Mouse (Mus musculus) liver, adult 2 months (tissue): ENCODE results near the gene Lpcat1. TPM values are rescaled to one million over a fixed set of nuclear protein-coding genes. Genes with fewer than 3 reads are reported as not detected.

Experiments used
- DNase-seq: peaks from one replicate; pipeline ENCODE4 v3.0.0-alpha.2; 2011; ENCODE audit warnings: low read depth, low spot score; ENCODE audit errors: extremely low read depth
- H3K27ac ChIP-seq: fragments of 200-500 bp; replicated peaks from 2 replicates; pipeline ENCODE4 v1.5.1; 2012; ENCODE audit warnings: low read depth, mild to moderate bottlenecking, control low read depth, inconsistent platforms, low read length; ENCODE audit not compliant: insufficient read depth
- H3K27me3 ChIP-seq: fragments of 200-500 bp; 2 replicates; pipeline ENCODE4 v1.6.1; 2012; ENCODE audit warnings: mild to moderate bottlenecking, moderate library complexity, low read length, inconsistent platforms; ENCODE audit not compliant: control insufficient read depth, insufficient read depth
- H3K36me3 ChIP-seq: fragments of 200-500 bp; 2 replicates; pipeline ENCODE4 v1.6.1; 2012; ENCODE audit warnings: low read length, inconsistent platforms; ENCODE audit not compliant: control insufficient read depth, insufficient read depth
- H3K4me1 ChIP-seq: fragments of 200-500 bp; 2 replicates; pipeline ENCODE4 v1.6.1; 2011; ENCODE audit warnings: low read length; ENCODE audit not compliant: control insufficient read depth, insufficient read depth
- H3K4me3 ChIP-seq: fragments of 200-500 bp; 2 replicates; pipeline ENCODE4 v1.5.1; 2011; ENCODE audit warnings: low read depth, mild to moderate bottlenecking, control low read depth, low read length, moderate library complexity; ENCODE audit not compliant: insufficient read depth
- H3K79me2 ChIP-seq: fragments of 200-500 bp; 2 replicates; pipeline ENCODE4 v1.6.1; 2012; ENCODE audit warnings: inconsistent platforms, mild to moderate bottlenecking, low read length, moderate library complexity; ENCODE audit not compliant: control insufficient read depth, insufficient read depth
- H3K9ac ChIP-seq: fragments of 200-500 bp; 2 replicates; pipeline ENCODE4 v1.6.1; 2012; ENCODE audit warnings: low read depth, mild to moderate bottlenecking, control low read depth, inconsistent platforms, low read length
- CTCF ChIP-seq: fragments of 200-500 bp; IDR thresholded peaks from 2 replicates; pipeline ENCODE4 v1.5.1; 2011; ENCODE audit warnings: low read depth, low read length, control low read depth
- POLR2A ChIP-seq: fragments of 200-500 bp; IDR thresholded peaks from 2 replicates; pipeline ENCODE4 v1.6.1; 2011; ENCODE audit warnings: low read length, control low read depth; ENCODE audit not compliant: insufficient read depth; ENCODE audit errors: extremely low read depth
- WGBS: fragments of 180-500 bp; shearing (Covaris S2); methylation state at CpG from one replicate; pipeline ENCODE4 v1.1.7; 2018; 5-methylcytosine and 5-hydroxymethylcytosine counted together
- polyA plus RNA-seq: library from polyadenylated mRNA; depleted of rRNA; stranded (reverse); fragments of >200 nt; gene quantifications from 2 replicates; pipeline ENCODE4 v1.2.3, GENCODE M21; 2012
- total RNA-seq: library from RNA; depleted of rRNA; stranded (reverse); fragments of >200 nt; gene quantifications from 2 replicates; pipeline ENCODE4 v1.2.3, GENCODE M21; 2014

The Lpcat1 gene
- total and polyA plus RNA-seq, 2 experiments = 2.2 to 2.8 TPM

GRCm38 (mm10) chr13:73509869-73510268 lies 42.9 kb downstream of the Lpcat1 start:
- no peak overlapping the region for H3K9ac ChIP-seq

GRCm38 (mm10) chr13:73512776-73513673 lies 46.0 kb downstream of the Lpcat1 start:
- Histone ChIP-seq H3K9ac (no peak overlapping the region), H3K27me3 (no peaks in the 10 kb centered on the region), H3K79me2 (no peaks in the 10 kb centered on the region), H3K4me3 (no peak overlapping the region), H3K36me3 (no peaks in the 10 kb centered on the region), H3K27ac (no peak overlapping the region), H3K4me1 (0 out of 2 replicates have a peak, but pooled peaks cover 2% of the 10 kb centered on the region)
- WGBS = 49% methylated on average over 13 of the region's 13 CpGs
- DNase-seq = peak; percentile 57
- TF ChIP-seq CTCF (peak; percentile 82), POLR2A (no peak)

More at GRCm38 (mm10) chr13:73509869-73510268, 42.9 kb downstream of the Lpcat1 start:
- no peaks in the 10 kb centered on the region for H3K27me3 ChIP-seq
- H3K4me3 ChIP-seq = no peak overlapping the region
- 74% methylated on average over 6 of the region's 6 CpGs for WGBS
- DNase-seq = no peak
- no peak for TF ChIP-seq CTCF
- no peak for TF ChIP-seq POLR2A
- H3K79me2 ChIP-seq = no peaks in the 10 kb centered on the region
- no peak overlapping the region for H3K27ac ChIP-seq
- no peaks in the 10 kb centered on the region for H3K36me3 ChIP-seq
- H3K4me1 ChIP-seq = 0 out of 2 replicates have a peak, but pooled peaks cover 2% of the 10 kb centered on the region

- 84% methylated on average over 4 of the region's 4 CpGs for WGBS
- Histone ChIP-seq H3K4me3 (no peak overlapping the region), H3K36me3 (no peaks in the 10 kb centered on the region), H3K9ac (no peak overlapping the region), H3K79me2 (no peaks in the 10 kb centered on the region), H3K27ac (no peak overlapping the region), H3K4me1 (no peaks in the 10 kb centered on the region), H3K27me3 (no peaks in the 10 kb centered on the region)
- DNase-seq = no peak
- TF ChIP-seq POLR2A (no peak), CTCF (no peak)
Observed at GRCm38 (mm10) chr13:73516886-73517285, 49.9 kb downstream of the Lpcat1 start.

GRCm38 (mm10) chr13:73533716-73534115 lies 66.7 kb downstream of the Lpcat1 start:
- peaks cover 3% of the 10 kb centered on the region; the same call in 1 of the 2 replicates for H3K4me1 ChIP-seq
- no peaks in the 10 kb centered on the region for H3K79me2 ChIP-seq
- 73% methylated on average over 3 of the region's 3 CpGs for WGBS
- DNase-seq = no peak
- no peaks in the 10 kb centered on the region for H3K36me3 ChIP-seq
- peaks cover 16% of the 10 kb centered on the region; the same call in 1 of the 2 replicates for H3K27me3 ChIP-seq
- TF ChIP-seq CTCF = no peak
- no peak overlapping the region for H3K9ac ChIP-seq
- no peak overlapping the region for H3K4me3 ChIP-seq
- no peak overlapping the region for H3K27ac ChIP-seq

GRCm38 (mm10) chr13:73535287-73535686 lies 68.3 kb downstream of the Lpcat1 start:
- 52% methylated on average over 3 of the region's 3 CpGs for WGBS
- Histone ChIP-seq H3K4me1 (peaks cover 3% of the 10 kb centered on the region; the same call in 1 of the 2 replicates), H3K4me3 (no peak overlapping the region), H3K9ac (no peak overlapping the region), H3K27ac (no peak overlapping the region), H3K27me3 (peaks cover 16% of the 10 kb centered on the region; the same call in 1 of the 2 replicates), H3K79me2 (no peaks in the 10 kb centered on the region), H3K36me3 (no peaks in the 10 kb centered on the region)
- TF ChIP-seq POLR2A = no peak
- no peak for TF ChIP-seq CTCF
- no peak for DNase-seq
